Mouse (Mus musculus) embryonic facial prominence, embryonic 15.5 days (tissue): ENCODE results near the gene Wnk1. TPM values are rescaled to one million over a fixed set of nuclear protein-coding genes. Genes with fewer than 3 reads are reported as not detected.

Experiments
- ATAC-seq: fragments of 200-750 bp; cut with Nextera tagmentation; 2 replicates; pipeline ENCODE4 v1.8.0; 2017; ENCODE audit warnings: low read depth, moderate TSS enrichment; ENCODE audit not compliant: insufficient number of reproducible peaks, low FRiP score, low TSS enrichment
- H3K27ac ChIP-seq: fragments of 300-500 bp; sonication (generic); replicated peaks from 2 replicates; pipeline ENCODE4 v1.5.1; 2015; ENCODE audit warnings: mild to moderate bottlenecking, inconsistent platforms
- H3K27me3 ChIP-seq: fragments of 300-500 bp; sonication (generic); 2 replicates; pipeline ENCODE4 v1.6.1; 2015; ENCODE audit warnings: inconsistent platforms
- H3K36me3 ChIP-seq: fragments of 300-500 bp; sonication (generic); 2 replicates; pipeline ENCODE4 v1.6.1; 2015; ENCODE audit warnings: mild to moderate bottlenecking, inconsistent platforms
- H3K4me1 ChIP-seq: fragments of 300-500 bp; sonication (generic); 2 replicates; pipeline ENCODE4 v1.6.1; 2015; ENCODE audit warnings: inconsistent platforms
- H3K4me2 ChIP-seq: fragments of 300-500 bp; sonication (generic); replicated peaks from 2 replicates; pipeline ENCODE4 v1.6.1; 2015; ENCODE audit warnings: mild to moderate bottlenecking, inconsistent platforms
- H3K4me3 ChIP-seq: fragments of 300-500 bp; sonication (generic); replicated peaks from 2 replicates; pipeline ENCODE4 v1.5.1; 2015; ENCODE audit warnings: mild to moderate bottlenecking, inconsistent platforms
- H3K9ac ChIP-seq: fragments of 300-500 bp; sonication (generic); 2 replicates; pipeline ENCODE4 v1.6.1; 2015; ENCODE audit warnings: inconsistent platforms
- H3K9me3 ChIP-seq: fragments of 300-500 bp; sonication (generic); replicated peaks from 2 replicates; pipeline ENCODE4 v1.6.1; 2016; ENCODE audit warnings: inconsistent platforms
- WGBS: fragments of 180-500 bp; shearing (Covaris S2); methylation state at CpG from one replicate; pipeline ENCODE4 v1.1.7; 2015; 5-methylcytosine and 5-hydroxymethylcytosine counted together
- polyA plus RNA-seq: library from polyadenylated mRNA; unstranded; fragments of >200 nt; fragmentation: Nextera tagmentation; extraction: Ambion mirVana; gene quantifications from 2 replicates; pipeline ENCODE4 v1.2.1, GENCODE M21; 2015

The Wnk1 gene
- polyA plus RNA-seq, 1 experiment from 2014 or later, result 67.1 TPM

GRCm38 (mm10) chr6:120072630-120073029 is 34.2 kb upstream of the Wnk1 start:
- Histone ChIP-seq H3K9me3 (no peaks in the 10 kb centered on the region), H3K27me3 (no peaks in the 10 kb centered on the region), H3K9ac (no peak overlapping the region), H3K4me2 (no peak overlapping the region), H3K27ac (no peak overlapping the region), H3K4me1 (no peaks in the 10 kb centered on the region), H3K36me3 (no peaks in the 10 kb centered on the region), H3K4me3 (no peak overlapping the region)
- 84% methylated on average over 2 of the region's 2 CpGs for whole genome bisulfite sequencing
- no peak for ATAC-seq

GRCm38 (mm10) chr6:120069546-120069945 is 31.1 kb upstream of the Wnk1 start:
- Histone ChIP-seq H3K4me1 (no peaks in the 10 kb centered on the region), H3K9me3 (no peaks in the 10 kb centered on the region), H3K9ac (no peak overlapping the region), H3K36me3 (no peaks in the 10 kb centered on the region), H3K4me3 (no peak overlapping the region), H3K4me2 (no peak overlapping the region), H3K27ac (no peak overlapping the region), H3K27me3 (no peaks in the 10 kb centered on the region)
- 87% methylated on average over 3 of the region's 3 CpGs for WGBS
- no peak for ATAC-seq

GRCm38 (mm10) chr6:120065552-120066177 is 27.2 kb upstream of the Wnk1 start:
- no peaks in the 10 kb centered on the region for H3K9me3 ChIP-seq
- H3K9ac ChIP-seq, result no peak overlapping the region
- no peaks in the 10 kb centered on the region for H3K27me3 ChIP-seq
- ATAC-seq, result no peak
- H3K36me3 ChIP-seq, result no peaks in the 10 kb centered on the region
- 68% methylated on average over 6 of the region's 6 CpGs for WGBS
- H3K27ac ChIP-seq, result no peak overlapping the region
- H3K4me2 ChIP-seq, result no peak overlapping the region
- no peak overlapping the region for H3K4me3 ChIP-seq
- H3K4me1 ChIP-seq, result no peaks in the 10 kb centered on the region

GRCm38 (mm10) chr6:120064627-120065026 is 26.2 kb upstream of the Wnk1 start:
- H3K4me3 ChIP-seq, result no peak overlapping the region
- H3K9ac ChIP-seq, result no peak overlapping the region
- no peaks in the 10 kb centered on the region for H3K9me3 ChIP-seq
- no peak overlapping the region for H3K27ac ChIP-seq
- H3K27me3 ChIP-seq, result no peaks in the 10 kb centered on the region
- ATAC-seq, result no peak
- no peaks in the 10 kb centered on the region for H3K4me1 ChIP-seq
- H3K4me2 ChIP-seq, result no peak overlapping the region
- WGBS, result 22% methylated on average over 2 of the region's 2 CpGs
- H3K36me3 ChIP-seq, result no peaks in the 10 kb centered on the region

GRCm38 (mm10) chr6:120062934-120063333 is 24.5 kb upstream of the Wnk1 start:
- Histone ChIP-seq H3K4me2 (no peak overlapping the region), H3K27me3 (no peaks in the 10 kb centered on the region), H3K9me3 (no peaks in the 10 kb centered on the region), H3K4me3 (no peak overlapping the region), H3K27ac (no peak overlapping the region), H3K9ac (no peak overlapping the region), H3K4me1 (no peaks in the 10 kb centered on the region), H3K36me3 (no peaks in the 10 kb centered on the region)
- ATAC-seq, result no peak
- WGBS, result 52% methylated on average over 5 of the region's 5 CpGs

GRCm38 (mm10) chr6:120055666-120056540 is 17.4 kb upstream of the Wnk1 start:
- H3K4me2 ChIP-seq, result no peak overlapping the region
- no peak overlapping the region for H3K9ac ChIP-seq
- ATAC-seq, result no peak
- H3K36me3 ChIP-seq, result no peaks in the 10 kb centered on the region; the same call in 1 of the 2 replicates
- H3K27me3 ChIP-seq, result no peaks in the 10 kb centered on the region
- H3K27ac ChIP-seq, result no peak overlapping the region
- WGBS, result 52% methylated on average over 2 of the region's 2 CpGs
- H3K4me1 ChIP-seq, result peaks cover 4% of the 10 kb centered on the region; the same call in 1 of the 2 replicates
- H3K9me3 ChIP-seq, result no peaks in the 10 kb centered on the region
- H3K4me3 ChIP-seq, result no peak overlapping the region

GRCm38 (mm10) chr6:120054412-120054811 is 15.9 kb upstream of the Wnk1 start:
- H3K4me3 ChIP-seq, result no peak overlapping the region
- H3K4me1 ChIP-seq, result peaks cover 4% of the 10 kb centered on the region; the same call in 1 of the 2 replicates
- H3K4me2 ChIP-seq, result no peak overlapping the region
- H3K36me3 ChIP-seq, result no peaks in the 10 kb centered on the region; the same call in 1 of the 2 replicates
- no peak overlapping the region for H3K27ac ChIP-seq
- no peak for ATAC-seq
- no peaks in the 10 kb centered on the region for H3K27me3 ChIP-seq
- no peak overlapping the region for H3K9ac ChIP-seq
- no peaks in the 10 kb centered on the region for H3K9me3 ChIP-seq
- 81% methylated on average over 6 of the region's 6 CpGs for WGBS

GRCm38 (mm10) chr6:120047705-120048292 is 9.3 kb upstream of the Wnk1 start:
- H3K27me3 ChIP-seq, result no peaks in the 10 kb centered on the region
- H3K4me2 ChIP-seq, result no peak overlapping the region
- WGBS, result 56% methylated on average over 7 of the region's 7 CpGs
- no peaks in the 10 kb centered on the region for H3K4me1 ChIP-seq
- no peaks in the 10 kb centered on the region; the same call in 1 of the 2 replicates for H3K36me3 ChIP-seq
- ATAC-seq, result no peak
- no peak overlapping the region for H3K27ac ChIP-seq
- H3K9ac ChIP-seq, result no peak overlapping the region
- no peaks in the 10 kb centered on the region for H3K9me3 ChIP-seq
- H3K4me3 ChIP-seq, result no peak overlapping the region

- Histone ChIP-seq H3K27me3 (no peaks in the 10 kb centered on the region), H3K36me3 (no peaks in the 10 kb centered on the region), H3K9ac (no peak overlapping the region), H3K4me2 (no peak overlapping the region), H3K4me1 (no peaks in the 10 kb centered on the region), H3K27ac (no peak overlapping the region), H3K9me3 (no peaks in the 10 kb centered on the region), H3K4me3 (no peak overlapping the region)
- ATAC-seq, result no peak
- 49% methylated on average over 4 of the region's 4 CpGs for WGBS
Measured at GRCm38 (mm10) chr6:120045406-120045805, 6.9 kb upstream of the Wnk1 start.

GRCm38 (mm10) chr6:120042632-120043220 is 4.3 kb upstream of the Wnk1 start:
- Histone ChIP-seq H3K27me3 (no peaks in the 10 kb centered on the region), H3K9ac (no peak overlapping the region), H3K4me2 (no peak overlapping the region), H3K27ac (no peak overlapping the region), H3K9me3 (no peaks in the 10 kb centered on the region), H3K36me3 (no peaks in the 10 kb centered on the region), H3K4me3 (no peak overlapping the region), H3K4me1 (no peaks in the 10 kb centered on the region)
- ATAC-seq, result no peak
- 48% methylated on average over 1 of the region's 1 CpGs for WGBS

- Histone ChIP-seq H3K27me3 (no peaks in the 10 kb centered on the region), H3K4me1 (peaks cover 8% of the 10 kb centered on the region), H3K27ac (no peak overlapping the region), H3K9me3 (no peaks in the 10 kb centered on the region), H3K4me3 (no peak overlapping the region), H3K4me2 (no peak overlapping the region), H3K9ac (no peak overlapping the region), H3K36me3 (no peaks in the 10 kb centered on the region)
- ATAC-seq, result no peak
- WGBS, result 87% methylated on average over 4 of the region's 4 CpGs
Measured at GRCm38 (mm10) chr6:120040557-120040857, 2.0 kb upstream of the Wnk1 start.
